Mouse (Mus musculus) right cerebral cortex, postnatal 36 days (tissue): ENCODE data around the gene Edem1.

Experiments used
- DNase-seq, 2 experiments: peaks; one replicate each; pipeline ENCODE4 v3.0.0; 2022; ENCODE audit warnings: low spot score in 2 of 2, mixed read lengths in 1 of 2

The Edem1 gene

DNA sequence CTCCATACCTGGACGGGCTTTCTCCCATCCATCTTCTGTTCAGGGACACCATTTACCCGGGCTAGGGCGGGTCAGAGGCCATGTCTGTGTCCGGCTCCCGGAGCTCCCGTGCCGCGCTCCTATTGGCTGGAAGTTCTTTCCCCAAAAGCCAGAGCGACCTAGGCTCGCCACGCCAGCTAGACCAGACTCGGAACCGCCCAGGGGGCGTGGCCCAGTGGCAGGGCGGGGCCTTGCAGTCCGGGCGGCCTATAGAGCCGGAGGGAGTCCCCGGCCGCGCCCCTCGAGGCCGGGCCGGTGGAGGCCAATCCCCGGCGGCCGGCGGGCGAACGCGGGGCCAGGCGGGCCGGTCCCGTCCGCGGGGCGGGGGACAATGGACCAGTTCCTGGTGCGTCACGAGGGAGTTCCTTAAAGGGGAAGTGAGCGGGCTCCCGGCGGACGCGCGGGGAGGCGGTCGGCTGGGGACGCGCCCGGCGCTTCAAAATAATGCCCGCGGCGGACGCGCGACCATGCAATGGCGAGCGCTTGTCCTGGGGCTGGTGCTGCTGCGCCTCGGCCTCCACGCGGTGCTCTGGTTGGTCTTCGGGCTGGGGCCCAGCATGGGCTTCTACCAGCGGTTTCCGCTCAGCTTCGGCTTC, at the start of gene Edem1:
Gene Edem1 (plus strand): TSS at position 408 of the 635 bp plus-strand sequence.
- peak; percentile 94 for DNase-seq

DNA sequence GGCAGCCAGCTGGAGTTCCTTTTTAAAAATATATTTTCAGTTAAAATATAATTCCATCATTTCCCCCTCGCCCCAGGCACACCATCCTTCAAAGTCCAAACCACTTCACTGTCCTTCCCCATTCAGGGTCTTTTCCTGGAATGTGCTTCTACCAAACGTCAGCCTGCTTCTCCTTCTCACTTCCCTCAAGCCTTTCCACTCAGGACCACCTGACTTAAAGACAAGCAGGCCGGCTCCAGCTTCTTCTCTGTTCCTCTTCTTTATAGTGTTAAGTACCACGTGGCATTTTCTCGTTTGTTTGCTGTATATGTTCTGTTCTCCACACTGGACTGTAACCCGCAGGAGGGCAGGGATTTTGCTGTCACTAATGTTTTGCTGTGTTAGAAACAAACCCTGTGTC, 46.6 kb upstream of the Edem1 start:
- DNase-seq, result no peak

DNA sequence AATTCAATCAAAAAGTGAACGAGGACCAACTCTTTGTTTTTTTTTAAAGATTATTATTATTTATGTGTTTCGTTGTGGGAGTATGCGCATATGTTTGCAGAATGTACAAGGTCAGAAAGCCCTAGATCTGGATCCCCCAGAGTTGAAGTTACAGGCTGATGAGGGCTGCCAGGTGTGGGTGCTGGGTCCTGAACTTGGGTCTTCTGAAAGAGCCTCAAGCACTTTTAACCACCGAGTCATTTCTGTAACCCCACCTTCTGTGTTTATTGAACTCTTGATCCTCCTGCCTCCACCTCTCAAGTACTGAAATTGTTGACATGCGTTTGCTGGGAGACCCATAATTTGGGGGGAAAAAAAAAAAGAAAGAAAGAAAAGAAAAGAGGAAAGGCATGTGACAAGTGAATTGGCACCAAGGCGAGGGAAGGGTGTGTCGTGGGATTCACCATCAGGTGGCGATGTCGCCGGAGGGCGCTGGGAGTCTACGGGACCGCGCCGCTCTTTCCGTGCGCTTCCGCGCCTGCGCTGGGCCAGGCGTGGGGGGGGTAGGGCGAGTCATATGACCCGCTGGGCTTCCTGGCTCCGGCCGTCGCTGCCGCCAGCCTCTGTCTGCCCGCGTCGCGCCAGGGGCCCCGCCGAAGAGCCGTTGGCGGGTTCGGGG, 45.8 kb upstream of the Edem1 start, which contains the start of gene Arl8b:
Gene Arl8b (plus strand): TSS at position 574 of the 658 bp plus-strand sequence.
- peak; percentile 88 to 89 for DNase-seq

DNA sequence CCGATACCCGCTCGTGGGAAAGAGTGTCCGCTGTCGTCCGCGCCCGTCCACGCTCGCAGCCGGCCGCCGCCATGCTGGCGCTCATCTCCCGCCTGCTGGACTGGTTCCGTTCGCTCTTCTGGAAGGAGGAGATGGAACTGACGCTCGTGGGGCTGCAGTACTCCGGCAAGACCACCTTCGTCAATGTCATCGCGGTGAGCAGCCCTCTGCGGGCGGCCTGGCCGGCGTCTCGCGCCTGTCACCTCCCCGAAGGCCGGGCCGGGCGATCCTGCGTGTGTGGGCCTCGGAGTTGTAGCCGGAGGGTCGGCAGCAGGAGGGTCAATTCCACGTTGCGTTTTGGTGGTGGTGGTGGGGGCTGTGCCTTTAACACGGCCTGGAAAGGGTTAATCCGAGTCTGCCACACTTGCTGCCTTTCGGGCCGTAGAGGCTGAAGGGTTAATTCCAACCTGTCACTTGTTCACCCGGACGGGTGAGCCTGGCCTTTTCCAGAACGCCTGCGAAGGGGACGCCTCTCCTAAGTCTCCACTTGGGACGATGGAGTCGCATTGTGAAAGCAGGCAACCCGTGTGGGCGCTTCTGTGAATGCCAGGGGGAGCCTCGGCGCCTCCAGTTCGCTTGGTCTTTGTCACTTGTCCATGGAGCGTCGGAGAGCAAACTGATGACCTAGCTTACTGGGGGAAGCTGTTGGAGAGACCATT, 45.1 kb upstream of the Edem1 start:
- peak in 1 of 2 experiments; percentile 14 for DNase-seq

DNA sequence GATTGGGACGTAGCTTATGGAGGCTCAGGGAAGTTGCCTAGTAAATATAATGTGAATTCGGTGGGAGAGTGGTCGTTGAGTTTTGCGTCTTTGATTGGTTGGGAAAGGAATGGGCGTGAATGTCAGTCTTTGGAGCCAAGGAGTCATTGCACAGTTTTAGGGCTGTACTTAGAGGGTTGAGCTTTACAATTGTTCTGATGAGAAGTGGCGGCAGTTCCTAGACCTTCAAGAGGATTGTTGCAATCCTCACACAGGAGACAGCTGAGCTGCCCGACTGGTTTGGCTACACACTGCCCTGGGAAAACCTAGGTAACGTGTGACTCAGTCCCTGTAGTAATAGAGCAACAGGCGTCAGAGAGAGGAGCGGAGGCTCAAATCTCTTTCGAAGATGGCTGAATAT, 44.4 kb upstream of the Edem1 start:
- DNase-seq, result no peak

DNA sequence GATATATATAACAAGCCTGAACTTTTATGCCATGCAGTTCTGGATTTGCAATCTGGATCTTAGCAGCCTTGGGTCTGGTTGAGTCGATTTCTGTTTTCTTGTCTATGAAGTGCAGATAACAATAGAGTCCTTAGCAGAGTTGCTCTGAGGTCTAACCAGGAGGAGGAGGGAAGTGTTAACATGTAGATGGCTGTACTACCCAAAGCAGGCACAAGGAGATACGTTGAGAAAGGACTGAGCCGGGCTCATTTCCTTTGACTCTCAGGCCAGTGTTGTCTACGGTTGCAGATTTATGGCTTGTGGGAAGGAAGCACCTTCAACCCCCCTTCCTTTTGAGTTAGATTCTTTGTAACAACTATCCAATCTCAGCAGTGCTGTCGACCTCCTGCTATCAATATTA, 43.6 kb upstream of the Edem1 start:
- DNase-seq, result no peak

DNA sequence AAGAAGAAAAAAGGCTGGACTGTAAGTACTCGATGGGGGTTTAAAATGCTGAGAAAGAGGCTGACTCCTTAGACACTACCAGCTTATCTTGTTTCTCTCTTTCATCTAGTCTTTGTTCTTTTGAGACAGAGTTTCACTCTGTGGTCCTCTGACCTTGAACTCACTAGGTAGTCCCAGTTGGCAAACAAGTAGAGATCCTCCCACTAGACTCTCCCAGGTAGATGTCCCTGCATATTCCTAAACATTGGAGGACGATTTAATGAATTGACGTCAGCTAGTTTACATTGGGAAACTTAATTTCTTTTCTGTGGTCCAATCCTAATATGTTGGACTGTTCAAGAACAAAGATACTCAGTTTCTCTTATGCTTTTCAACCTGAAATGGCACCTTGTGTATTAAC, 42.9 kb upstream of the Edem1 start:
- DNase-seq, result no peak

DNA sequence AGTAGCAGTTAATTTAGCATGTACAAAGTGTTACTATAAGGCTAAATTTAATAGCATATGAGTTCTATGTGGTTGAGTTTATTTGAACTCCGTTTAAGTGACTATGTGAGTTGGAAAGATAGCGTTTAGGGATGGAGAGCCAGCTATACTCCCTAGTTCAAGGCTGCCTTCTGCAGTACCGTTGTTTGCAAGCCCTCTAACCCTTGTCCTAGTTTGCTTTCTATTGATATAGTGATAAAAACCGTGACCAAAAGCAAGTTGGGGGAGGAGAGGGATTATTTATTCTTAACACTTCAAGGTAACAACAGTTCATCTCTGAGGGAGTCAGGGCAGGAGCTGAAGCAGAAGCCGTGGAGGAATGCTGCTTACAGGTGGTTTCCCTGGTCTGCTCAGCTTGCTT, 36.9 kb upstream of the Edem1 start:
- no peak for DNase-seq

DNA sequence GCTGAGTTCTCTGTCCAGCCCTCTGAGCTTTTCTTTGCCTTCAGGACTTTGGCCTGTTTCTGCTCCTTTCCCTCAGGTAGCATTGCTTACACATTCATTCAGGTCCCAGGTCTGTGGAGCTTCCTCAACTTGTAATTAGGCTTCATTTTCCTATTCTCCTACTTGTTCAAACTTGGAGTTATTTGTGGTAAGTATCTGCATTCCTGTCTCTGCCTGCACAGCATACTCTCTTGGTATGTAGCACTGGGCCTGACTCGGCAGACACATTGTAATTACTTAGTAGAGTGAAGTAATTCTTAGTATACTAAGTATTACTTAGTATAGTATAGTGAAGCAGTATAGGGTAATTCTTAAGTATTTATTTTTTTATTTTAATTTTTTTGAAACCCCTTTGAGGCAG, 32.5 kb upstream of the Edem1 start:
- no peak for DNase-seq

DNA sequence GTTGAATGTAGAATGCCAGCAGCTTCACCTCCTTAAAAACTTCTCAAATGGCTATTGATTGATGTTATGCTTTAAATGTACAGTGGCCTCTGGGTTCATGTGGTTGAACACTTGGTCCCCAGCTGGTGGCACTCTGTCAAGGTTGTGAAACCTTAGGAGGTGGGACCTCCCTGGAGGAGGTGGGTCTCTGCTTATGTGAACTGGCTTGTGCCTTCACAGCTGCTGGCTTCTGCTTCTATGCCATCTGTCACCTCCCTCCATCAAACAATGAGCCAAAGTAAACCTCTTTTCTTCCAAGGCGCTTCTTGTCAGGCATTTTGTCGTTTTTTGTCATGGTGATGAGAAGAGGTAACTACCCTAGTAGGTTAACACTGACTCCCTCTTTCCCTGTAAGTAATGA, 31.7 kb upstream of the Edem1 start:
- DNase-seq, result no peak

DNA sequence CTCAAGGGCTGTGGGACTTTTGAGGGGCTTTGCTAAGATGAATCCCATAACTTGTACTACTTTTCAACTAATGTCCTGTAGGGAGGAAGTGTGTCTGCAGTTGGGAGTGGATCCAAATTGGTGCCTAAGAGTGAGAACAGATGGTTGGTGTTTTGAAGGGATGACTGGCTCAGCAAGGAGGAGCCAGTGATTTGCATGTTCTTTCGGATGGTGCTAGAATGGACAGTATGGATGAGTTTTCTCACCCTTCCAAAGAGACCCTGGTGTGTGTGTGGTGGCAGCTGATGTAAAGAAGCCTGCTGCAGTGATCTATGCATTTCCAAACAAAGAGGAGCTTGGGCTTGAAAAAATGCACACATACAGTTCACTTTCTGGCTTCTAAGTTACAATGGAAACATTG, 23.2 kb upstream of the Edem1 start:
- no peak for DNase-seq

DNA sequence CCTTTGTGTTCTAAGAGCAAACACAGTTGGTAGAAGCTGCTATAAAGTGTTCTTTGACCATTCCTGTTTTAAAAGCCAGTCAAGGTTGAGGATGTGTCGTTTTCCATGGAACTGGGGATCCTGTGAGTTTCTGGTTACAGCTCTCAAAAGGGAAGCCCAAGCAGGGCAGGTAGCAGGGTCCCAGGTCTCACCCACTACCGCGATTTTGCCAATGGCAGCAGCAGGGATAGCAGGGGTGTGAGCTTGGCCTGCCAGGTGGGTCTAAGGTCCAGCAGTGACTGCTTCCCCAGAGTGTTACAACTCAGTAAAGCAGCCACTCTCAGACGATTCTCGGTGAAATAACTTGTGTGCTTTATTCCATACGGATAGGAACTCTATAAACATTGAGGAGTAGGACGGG, 22.6 kb upstream of the Edem1 start:
- DNase-seq, result no peak

DNA sequence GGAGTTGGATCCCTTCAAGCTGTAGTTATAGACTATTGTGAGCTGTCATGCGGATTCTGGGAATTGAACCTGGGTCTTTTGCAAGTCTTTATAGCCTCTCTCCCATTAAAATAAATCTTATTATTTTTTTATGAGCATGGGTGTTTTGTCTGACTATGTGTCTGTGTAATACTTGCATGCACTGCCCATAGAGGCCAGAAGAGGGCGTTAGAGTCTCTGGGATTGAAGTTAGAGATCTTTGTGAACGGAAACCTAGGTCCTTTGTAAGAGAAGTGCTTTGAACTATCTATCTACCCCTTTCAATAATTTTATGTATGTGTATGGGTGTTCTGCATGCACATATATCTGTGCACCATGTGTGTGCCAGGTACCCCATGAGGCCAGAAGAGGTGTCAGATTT, 21.0 kb upstream of the Edem1 start:
- DNase-seq, result no peak

DNA sequence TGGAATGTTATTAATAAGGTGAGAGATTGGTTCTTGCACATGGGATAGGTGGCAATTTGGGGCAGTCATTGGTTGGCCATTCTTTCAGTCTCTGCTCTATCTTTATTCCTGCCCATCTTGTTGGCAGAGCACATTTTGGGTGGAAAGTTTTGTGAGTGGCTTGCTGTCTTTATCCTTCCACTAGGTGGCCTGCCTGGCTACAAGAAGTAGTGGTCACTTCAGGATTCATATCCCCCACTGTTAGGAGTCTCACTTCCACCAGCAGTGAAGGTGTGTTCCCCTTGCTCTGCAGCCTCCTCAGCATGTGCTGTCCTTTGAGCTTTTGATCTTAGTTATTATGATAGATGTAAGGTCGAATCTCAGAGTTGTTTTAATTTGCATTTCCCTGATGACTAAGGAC, 19.7 kb upstream of the Edem1 start:
- no peak for DNase-seq

DNA sequence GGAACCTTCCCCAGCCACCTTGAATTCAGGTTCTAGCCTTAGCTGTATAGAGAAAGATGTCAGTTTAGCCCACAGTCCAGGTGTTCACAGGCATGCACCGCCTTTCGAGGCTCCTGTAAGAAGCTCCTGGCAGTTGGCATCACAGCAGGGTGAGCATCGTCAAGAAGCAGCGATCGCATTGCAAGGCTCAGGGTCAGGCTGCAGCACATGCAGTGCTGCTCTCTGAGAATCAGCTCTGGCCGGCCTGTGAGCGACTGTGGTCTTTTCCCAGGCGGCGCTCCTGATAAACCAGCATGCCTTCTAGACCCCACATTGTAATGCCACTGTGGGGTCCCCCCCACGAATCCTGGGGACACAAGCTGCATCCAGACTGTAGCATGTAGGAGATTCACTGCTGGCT, 18.2 kb upstream of the Edem1 start:
- no peak for DNase-seq

DNA sequence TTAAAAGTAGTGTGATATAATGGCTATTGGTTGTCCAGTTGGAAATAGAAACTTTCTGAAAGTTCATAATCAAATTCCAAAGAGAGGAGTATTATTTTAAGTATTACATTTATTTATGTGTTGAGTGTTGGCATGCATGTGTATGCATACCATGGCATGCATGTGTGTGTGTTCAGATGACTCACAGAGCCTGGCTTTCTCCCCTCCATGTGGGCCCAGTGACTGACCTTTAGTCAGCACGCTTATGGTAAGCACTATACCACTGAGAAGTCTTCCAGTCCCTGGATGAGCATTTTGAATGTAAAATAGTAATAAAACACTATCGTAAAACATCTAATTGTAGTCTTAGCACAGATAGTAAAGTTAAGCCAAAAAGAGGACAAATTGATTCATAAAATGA, 16.3 kb upstream of the Edem1 start:
- DNase-seq, result no peak

DNA sequence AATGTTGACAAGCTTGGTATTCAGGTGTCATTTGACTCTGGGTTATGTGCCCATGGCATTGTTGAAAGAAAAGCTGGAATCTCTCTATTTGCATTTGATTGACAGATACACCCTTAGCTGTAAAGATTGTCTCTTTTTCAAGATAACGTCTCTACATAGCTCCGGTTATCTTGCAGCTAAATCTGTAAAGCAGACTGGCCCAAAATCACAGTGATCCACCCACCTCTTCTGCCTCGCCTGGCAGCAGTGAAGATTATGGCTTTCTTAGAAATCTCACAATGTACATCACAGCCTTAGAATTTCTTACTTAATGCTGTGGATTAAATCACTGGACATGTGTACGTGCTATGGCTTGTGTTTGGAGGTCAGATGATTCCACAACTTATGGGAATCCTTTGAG, 10.9 kb upstream of the Edem1 start:
- peak in 1 of 2 experiments; percentile 49 for DNase-seq

DNA sequence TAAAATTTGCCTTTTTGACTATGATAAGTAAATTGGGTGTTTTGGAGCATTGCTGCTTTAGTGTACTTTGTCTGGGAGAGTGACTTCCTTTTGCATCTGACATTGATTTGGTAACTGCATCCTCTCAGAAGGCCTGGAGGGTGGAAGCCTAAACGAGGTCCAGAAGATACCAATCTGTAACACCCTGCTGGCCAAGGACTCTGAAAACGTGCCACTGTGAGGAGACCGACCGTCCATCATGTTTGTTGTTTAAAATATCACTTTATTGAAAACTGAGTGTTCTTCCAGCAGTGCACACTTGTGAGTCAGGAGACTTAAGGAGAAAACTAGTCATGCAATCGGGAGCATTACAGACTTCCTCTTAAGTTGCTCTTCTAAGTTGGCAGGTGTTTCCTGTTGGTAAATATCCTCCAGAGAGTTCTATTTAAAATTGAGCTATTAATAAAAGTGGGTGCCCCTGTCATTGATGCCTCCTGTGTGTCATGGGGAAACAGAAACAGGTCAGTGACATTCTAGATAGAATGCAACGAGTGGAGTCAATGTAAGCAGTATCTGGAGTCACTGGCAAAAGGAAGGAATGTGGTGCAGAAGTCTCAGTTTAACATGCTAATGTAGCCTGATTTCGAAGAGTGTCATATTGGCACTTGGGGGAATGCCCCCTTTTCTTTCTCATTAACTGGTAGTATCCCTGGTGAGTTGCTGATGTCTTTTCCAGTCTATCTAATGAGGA, 3.5 kb upstream of the Edem1 start:
- DNase-seq, result no peak

DNA sequence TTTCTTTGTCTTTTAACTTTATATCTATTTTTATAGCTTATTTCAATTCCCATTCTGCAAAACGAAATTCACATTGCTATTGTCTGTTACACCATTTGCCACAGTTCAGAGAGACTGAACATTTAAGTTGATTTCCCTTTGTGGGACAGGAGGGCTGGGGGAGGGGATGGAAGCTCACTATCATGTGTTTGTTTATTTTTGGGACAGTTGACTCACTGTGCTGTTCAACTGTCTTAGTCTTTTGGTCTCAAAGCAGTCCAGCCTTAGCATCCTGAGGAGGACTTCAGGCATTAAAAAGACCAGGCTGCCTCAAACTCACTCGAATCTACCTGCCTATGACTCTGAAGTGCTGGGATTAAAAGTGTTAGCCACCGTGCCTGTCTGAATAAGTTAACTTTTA, 2.4 kb upstream of the Edem1 start:
- no peak for DNase-seq

DNA sequence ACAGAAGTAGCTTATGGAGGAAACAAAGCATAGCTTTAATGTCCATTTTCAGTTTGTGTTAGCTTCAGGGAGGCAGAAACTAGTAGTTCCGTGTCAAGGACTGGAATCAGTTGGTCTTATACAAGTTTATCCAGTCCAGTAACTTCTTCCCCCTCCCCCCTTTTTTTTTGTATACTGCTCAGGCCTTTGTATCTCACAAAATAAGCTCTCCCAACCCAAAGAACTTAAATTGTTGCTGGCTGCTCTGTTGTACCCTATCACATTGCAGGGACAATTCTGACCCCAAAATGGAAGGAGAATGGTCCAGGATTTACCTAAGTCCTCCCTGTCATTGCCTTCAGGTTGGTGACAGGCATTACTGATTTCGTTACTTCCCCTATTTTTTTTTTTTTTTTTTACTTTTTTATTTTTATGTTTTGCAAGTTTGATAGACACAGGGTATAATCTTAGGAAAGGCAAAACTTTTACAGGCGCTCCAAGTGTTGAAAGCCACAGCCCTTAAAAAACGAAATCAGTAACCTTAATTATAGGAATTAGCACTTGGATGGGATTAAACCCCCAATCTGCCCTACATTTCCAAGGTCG, 1.0 kb upstream of the Edem1 start:
- no peak for DNase-seq

DNA sequence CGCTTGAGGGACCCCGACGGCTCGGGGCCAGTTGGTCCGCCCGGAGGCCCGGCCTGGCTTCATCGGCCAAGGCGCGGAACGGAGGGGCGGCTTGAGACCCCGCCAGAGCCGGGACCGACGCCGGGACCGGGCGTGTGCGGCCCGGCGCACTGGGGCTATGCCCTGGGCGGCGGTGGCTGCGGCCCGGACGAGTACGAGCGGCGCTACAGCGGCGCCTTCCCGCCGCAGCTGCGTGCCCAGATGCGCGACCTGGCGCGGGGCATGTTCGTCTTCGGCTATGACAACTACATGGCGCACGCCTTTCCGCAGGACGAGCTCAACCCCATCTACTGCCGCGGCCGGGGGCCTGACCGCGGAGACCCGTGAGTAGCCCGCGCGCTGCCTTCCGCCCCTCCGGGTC, 431 bp downstream of the Edem1 start:
- DNase-seq, result no peak
